Mouse (Mus musculus) cerebellum, adult 2 months (tissue): ENCODE measurements around the gene Shank2.

Experiments used
- CTCF ChIP-seq: fragments of 200-500 bp; IDR thresholded peaks from 2 replicates; pipeline ENCODE4 v1.5.1; 2011; ENCODE audit warnings: low read depth, mild to moderate bottlenecking, control low read depth, low read length, moderate library complexity, borderline replicate concordance; ENCODE audit not compliant: insufficient read depth
- POLR2A ChIP-seq: fragments of 200-500 bp; IDR thresholded peaks from 2 replicates; pipeline ENCODE4 v1.6.1; 2011; ENCODE audit warnings: low read length, control low read depth, borderline replicate concordance; ENCODE audit not compliant: insufficient read depth

DNA sequence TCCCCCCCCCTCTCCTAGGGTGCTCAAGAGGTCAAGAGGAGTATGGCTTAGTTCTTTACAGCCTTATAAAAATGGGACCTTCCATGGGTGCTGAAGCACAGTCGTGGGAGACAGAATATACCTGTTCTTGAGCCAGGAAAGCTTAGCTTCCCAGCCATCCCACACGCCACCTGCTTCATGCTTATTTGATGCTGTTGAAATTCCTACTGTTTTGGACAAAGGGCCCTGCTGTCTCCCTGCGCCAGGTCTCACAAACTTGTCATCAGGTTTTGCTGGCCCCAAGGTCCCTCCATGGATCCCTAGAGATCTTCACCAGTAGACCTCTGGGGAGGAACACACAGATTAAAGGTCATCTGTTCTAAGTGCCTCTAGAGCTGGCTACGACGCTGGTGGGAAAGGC, 204.5 kb downstream of the Shank2 start:
- TF ChIP-seq POLR2A (no peak), CTCF (no peak)
